Comparison of ENCODE assay signal across 8 mouse cellular contexts in the genomic region with DNA sequence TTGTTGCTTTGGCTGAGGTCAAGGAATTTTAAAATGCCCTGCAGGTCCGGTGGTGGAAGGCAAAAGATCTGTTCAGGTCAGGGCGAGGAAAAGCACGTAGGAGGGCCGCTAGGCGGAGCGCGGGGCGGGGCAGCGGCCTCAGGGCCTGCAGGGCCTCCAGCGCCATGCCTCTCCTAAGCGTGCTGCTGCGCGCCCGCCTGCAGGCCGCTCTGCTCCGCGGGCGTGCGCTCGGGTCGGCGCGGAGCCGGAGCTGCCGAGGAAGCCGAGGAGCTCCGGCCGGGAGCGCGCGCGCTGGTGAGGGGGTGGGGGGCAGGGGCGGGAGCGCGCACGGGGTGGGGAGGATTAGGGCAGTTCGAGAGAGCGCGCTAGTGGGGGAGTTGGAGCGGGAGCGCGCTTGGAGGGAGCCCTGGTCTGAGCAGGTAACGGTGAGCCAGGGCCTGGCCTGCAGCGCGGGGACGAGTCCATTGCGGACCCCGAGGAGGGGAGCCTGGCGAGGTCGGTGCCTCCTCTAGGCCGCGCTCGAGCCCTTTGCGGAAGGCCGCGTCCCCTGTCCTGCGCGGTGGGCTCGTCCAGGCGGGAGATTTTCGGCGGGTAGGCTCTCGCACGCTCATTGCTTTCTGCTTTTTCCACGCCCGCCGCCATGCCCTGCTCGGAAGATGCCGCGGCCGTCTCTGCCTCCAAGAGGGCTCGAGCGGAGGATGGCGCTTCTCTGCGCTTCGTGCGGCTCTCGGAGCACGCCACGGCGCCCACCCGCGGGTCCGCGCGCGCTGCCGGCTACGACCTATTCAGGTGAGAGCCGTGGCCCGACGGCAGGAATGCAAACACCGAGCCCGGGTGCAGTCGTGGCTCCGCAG. TPM values are rescaled to one million over a fixed set of nuclear protein-coding genes. Genes with fewer than 3 reads are reported as not detected.
A peak's percentile ranks its signal among the peaks of the same experiment; 100 is the strongest.
DNase-seq lines count a peak whose midpoint lies in the region; ATAC-seq and TF ChIP-seq lines count a peak whose summit lies in the region.

Gene Dut, plus strand, starts transcription at position 83 of the 854 bp plus-strand sequence.

- H3K27me3 ChIP-seq in hindbrain, postnatal 0 days (ENCODE audit: insufficient read depth, low read length), result no peaks in the 10 kb centered on the region

- H3K9me3 ChIP-seq in hindbrain, postnatal 0 days (ENCODE audit: low read length), result no peaks in the 10 kb centered on the region

- WGBS in hindbrain, postnatal 0 days, result under 1% methylated on average over 81 of the region's 96 CpGs

- H3K4me2 ChIP-seq in hindbrain, postnatal 0 days (ENCODE audit: low read depth, low read length), result peak within 1 kb of the TSS; percentile 74

- peak within 1 kb of the TSS; percentile 83 for H3K27ac ChIP-seq in gastrocnemius, adult 2 months
- H3K27ac ChIP-seq in hindbrain, postnatal 0 days, result peak within 1 kb of the TSS; percentile 86
- peak within 1 kb of the TSS; percentile 76 for H3K27ac ChIP-seq in left cerebral cortex, adult 2 months

- ATAC-seq in common myeloid progenitor, adult 5-6 weeks (replicated peaks; ENCODE audit: low read depth, poor library complexity, severe bottlenecking), result peak; percentile 91
- ATAC-seq in hindbrain, postnatal 0 days, result peak; percentile 99
- ATAC-seq in megakaryocyte, adult 5-6 weeks (ENCODE audit: poor library complexity, severe bottlenecking), result peak; percentile 88

- peak; percentile 99 for DNase-seq in ZHBTc4 (ENCODE audit: low read depth, low spot score)
- DNase-seq in gastrocnemius, adult 2 months, result peak; percentile 96
- DNase-seq in hindbrain, postnatal 0 days (ENCODE audit: low spot score), result peak; percentile 96
- peak; percentile 89 to 90 for DNase-seq in left cerebral cortex, adult 2 months (ENCODE audit: extremely low spot score in 1 of 2, low spot score in 2 of 2)
- peak; percentile 87 for DNase-seq in right cerebral cortex, adult 2 months (ENCODE audit: low spot score in 2 of 2)
- peak; percentile 95 for DNase-seq in urinary bladder, postnatal 14 days (ENCODE audit: low spot score)

- no peaks in the 10 kb centered on the region for H3K36me3 ChIP-seq in hindbrain, postnatal 0 days (ENCODE audit: insufficient read depth, low read length)

- peak within 1 kb of the TSS; percentile 88 for H3K4me3 ChIP-seq in gastrocnemius, adult 2 months
- peak within 1 kb of the TSS; percentile 60 for H3K4me3 ChIP-seq in hindbrain, postnatal 0 days (ENCODE audit: low read length)
- peak within 1 kb of the TSS; percentile 80 for H3K4me3 ChIP-seq in left cerebral cortex, adult 2 months

- intact Hi-C loops in gastrocnemius, adult 2 months (cut with DNase I), result no loop called here
- intact Hi-C loops in left cerebral cortex, adult 2 months (cut with DNase I), result no loop called here

- H3K9ac ChIP-seq in hindbrain, postnatal 0 days (replicated peaks; ENCODE audit: low read length), result peak within 1 kb of the TSS; percentile 56

- peak; percentile 51 for TF ChIP-seq CTCF in gastrocnemius, adult 2 months (IDR thresholded peaks at IDR 0.05)
- TF ChIP-seq CTCF in hindbrain, postnatal 0 days (IDR thresholded peaks at IDR 0.05; ENCODE audit: low read depth), result peak; percentile 39
- peak; percentile 23 for TF ChIP-seq CTCF in left cerebral cortex, adult 2 months (IDR thresholded peaks at IDR 0.05)

- H3K4me1 ChIP-seq in hindbrain, postnatal 0 days (ENCODE audit: insufficient read depth, low read length), result peaks cover 9% of the 10 kb centered on the region

RNA-seq across cellular contexts. Expression of gene Dut, which starts in this region (rescaled TPM):
- 246 and 263 TPM in 2 replicates for total RNA-seq in common myeloid progenitor, adult 5-6 weeks (2017)
- 1 to 10 TPM; 7.0 to 7.3 TPM for total RNA-seq in gastrocnemius, adult 2 months (2021)
- total RNA-seq in hindbrain, postnatal 0 days (2014; rRNA removed), result 46.6 and 50.7 TPM in 2 replicates
- 95.0 and 105 TPM in 2 replicates for polyA plus RNA-seq in hindbrain, postnatal 0 days (2015; fragmentation: Nextera tagmentation; extraction: Ambion mirVana)
- total RNA-seq in left cerebral cortex, adult 2 months (2021), result 10 to 100 TPM; 23.7 to 26.7 TPM
- total RNA-seq in megakaryocyte, adult 5-6 weeks (2015), result 115 and 122 TPM in 2 replicates
- total RNA-seq in megakaryocyte, adult 5-6 weeks (2017), result 75.5 and 82.5 TPM in 2 replicates

Comparison
In these comparisons a context has a peak if more than half of its experiments do, and no peak if none do; other contexts are left out.
1. Peak in every context shown above with its lines: DNase-seq, ATAC-seq, H3K4me3 ChIP-seq and H3K27ac ChIP-seq.